Mouse (Mus musculus): Measurements from ENCODE around the gene Arhgap36.

The Arhgap36 gene

DNA sequence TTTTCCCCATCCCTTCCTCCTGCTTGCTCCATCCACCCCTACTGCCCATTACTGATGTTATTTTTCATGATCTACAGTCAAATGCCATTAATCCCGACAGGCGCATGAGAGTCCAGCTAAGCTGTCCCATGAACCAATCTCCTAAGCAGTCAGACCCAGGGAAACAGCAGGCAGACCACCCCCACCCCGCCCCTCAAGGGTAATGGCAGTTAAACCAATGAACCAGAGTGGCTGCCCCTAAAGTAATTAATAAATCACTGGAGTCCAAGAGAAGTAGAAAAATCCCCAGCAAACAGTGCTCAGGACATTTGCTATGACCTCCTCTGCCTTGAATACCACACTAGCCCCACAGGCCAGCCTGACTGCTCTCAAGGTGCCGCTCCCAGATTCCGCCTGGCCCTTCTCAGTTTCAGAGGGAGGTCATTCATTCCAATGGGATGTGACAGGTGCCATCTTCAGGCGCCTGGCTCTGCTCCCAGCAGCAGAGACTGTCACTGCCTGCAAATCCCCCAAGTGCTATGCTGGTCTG, at the start of gene Arhgap36:
Gene Arhgap36 (plus strand): TSS at position 504 of the 529 bp plus-strand sequence.
- DNase-seq (ENCODE audit: low read depth, low spot score), result no peak

DNA sequence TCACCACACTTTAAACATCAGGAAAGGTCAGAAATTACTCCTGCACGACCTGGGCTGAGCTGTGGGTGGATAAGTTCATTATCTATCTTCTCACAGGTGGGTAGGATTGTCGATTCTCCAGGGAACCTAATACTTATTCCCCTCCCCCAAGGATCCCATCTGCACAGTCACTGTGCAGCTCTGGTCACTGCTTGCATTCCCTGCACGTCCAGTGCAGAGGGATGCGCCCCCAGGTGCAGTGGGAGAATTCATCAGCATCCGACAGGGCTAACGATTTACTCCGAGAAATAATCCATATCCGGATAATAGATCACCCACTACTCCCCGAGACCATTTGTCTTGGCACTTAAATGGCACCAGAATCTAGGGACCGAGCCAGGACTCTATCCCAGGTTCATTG, 6.0 kb upstream of the Arhgap36 start:
- DNase-seq (ENCODE audit: low read depth, low spot score), result no peak

DNA sequence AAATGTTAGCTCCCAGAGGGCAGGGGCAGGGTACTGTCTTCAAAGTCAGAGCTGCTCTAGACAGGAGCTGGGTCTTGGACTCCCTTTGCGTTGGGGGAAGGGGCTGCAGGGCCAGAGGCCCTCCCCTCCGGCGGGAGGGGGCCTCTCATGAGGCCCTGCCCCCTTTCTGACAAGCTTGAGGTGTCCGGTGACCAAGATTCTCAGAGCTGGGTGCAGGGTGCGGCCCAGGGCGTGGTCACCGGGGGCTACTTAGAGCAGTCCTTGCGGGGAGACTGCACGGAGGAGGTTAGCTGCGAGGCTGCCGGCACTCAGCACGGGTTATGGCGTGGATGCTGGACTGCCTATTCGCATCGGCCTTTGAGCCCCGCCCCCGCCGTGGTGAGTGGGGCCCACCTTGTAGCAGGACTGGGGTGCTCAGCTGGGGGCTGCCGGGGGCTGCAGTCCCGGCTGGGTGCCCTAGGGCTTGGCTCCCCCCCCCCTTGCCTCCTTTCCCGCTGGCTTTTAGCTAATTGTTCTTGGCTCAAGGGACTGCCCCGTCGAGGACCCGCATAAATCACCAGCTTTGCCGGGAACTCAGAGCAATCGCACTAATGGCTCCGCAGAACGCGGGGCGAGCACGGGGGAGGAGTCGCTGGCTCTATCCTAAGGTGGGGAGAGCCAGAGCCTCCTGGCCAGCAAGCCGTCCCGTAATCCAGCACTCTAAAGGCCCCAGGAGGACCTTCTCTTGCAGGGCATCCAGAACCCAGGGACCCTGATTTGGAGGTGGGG, 6.7 kb downstream of the Arhgap36 start:
- DNase-seq (ENCODE audit: low read depth, low spot score), result no peak

DNA sequence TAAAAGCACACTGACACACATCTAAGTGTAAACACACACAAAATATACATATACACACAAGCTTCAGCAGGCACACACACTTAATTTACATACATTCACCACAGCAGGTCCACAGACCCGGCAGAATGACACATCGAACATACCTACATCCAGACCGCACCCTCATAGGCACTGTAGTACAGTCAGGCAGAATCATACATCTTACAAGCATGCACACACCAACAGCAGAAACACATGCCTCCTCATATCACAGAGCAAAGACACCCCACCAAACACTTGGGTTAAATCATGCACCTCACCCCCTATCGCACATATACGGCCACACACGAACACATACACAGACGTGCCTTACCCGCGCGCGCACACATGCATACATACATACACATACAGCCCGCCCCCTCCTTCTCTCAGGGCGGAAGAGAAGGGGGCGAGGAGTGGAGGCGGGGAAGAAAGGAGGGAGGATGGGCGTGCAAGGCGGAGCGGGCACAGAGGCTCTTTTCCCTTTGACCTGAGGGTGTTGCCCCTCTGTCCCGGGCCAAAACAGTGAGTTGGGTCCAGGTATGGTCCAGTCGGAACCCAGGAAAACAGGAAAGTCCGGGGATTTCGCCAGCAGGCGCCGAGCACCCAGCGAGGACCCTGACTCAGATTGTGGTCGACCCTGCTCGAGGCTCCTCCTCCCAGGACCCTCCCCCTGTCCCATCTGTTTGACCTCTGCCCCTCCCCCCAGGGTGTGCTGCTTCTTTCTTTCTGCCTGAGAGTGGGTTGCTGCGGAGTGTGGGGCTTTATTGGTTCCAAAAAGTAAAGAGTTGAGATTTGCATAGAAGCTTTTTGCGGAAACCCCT, 16.4 kb downstream of the Arhgap36 start:
- no peak for DNase-seq (ENCODE audit: low read depth, low spot score)

DNA sequence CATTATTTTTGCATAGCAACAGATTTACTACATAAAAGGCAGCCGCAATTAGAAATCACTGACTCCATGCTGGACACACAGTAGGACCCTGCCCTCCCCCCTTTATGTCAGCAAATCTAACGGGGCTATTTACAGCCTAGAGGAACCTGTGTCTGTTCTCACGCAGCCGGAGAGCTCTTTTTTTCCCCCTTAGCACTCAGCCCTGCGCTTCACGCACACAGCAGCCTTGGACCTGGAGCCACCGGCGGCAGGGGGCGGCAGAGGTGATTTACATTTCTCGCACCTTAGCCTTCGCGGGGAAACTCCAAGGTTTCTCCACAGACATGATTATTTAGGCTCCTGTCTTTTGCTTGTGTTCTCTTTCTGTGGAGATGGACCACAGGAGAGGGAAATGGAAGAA, 17.1 kb downstream of the Arhgap36 start:
- no peak for DNase-seq (ENCODE audit: low read depth, low spot score)

DNA sequence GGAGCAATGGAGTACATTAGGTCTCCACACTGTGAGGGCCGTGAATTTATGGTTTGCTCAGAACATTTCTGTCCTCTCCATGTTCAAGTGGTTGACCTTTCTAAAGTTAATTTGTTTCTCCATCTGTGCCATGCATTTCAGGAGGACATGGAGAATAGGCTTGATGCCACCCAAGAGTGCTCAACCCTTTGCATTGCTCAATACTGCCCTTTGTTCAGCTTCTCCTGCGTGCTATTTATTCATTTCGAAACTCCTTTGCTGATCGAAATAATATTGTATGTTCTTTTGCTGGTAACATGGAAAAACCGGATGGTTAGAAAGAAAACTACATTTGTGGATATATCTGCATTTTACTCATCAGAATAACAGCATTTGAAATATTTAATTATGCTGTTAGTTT, 25.4 kb downstream of the Arhgap36 start:
- no peak for DNase-seq (ENCODE audit: low read depth, low spot score)

DNA sequence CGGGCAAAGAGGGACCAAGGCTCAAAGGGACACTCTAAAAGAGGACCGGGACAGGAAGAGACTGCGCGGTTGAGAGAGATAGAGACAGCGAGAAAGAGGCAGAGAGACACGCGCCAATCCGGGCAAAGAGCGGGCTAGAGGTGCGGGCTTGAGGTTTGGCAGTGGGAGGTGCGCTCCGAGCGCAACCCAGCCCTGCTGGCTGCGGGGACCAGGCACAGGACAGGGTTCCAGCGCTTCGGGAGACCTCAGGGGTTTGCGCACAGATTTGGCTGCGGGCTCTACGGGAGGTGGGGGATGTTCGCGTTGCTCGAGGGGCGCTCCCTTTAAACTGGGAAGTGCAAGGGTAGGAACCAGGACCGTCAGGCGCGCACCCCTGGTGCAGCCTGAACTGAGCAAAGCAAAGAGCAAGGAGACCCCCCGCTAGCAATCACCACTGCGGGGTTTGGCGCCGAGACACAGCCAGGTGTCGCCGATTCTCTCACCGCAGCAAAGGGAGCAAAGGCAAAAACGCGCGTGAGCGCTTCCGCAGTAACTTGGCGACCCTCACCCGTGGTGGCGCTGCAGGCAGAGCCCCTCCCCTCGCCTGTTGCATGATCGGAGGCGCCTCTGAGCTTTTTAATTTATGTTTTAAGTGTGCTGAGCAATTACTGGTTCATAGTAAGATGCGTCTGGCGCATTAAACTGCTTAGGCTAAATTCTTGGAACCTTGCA, 30.1 kb downstream of the Arhgap36 start:
- no peak for DNase-seq (ENCODE audit: low read depth, low spot score)
